Mouse (Mus musculus) mature B cell (primary cell): Measurements from ENCODE around the gene Btnl2.

Source experiments
- in situ Hi-C: fragments of 300-500 bp; cut with MboI; formaldehyde crosslinking; loops from 2 replicates; pipeline ENCODE4 v1.14.3; 2019

The Btnl2 gene

GRCm38 (mm10) chr17:34347606-34348308 lies 6.9 kb upstream of the Btnl2 start:
- in situ Hi-C loops = no loop called here

GRCm38 (mm10) chr17:34349429-34349828 lies 5.2 kb upstream of the Btnl2 start:
- in situ Hi-C loops = no loop called here

- in situ Hi-C loops = loop anchor here (10.0 kb wide), 1 partner anchor 110 kb away; no protein-coding TSS in a partner anchor
Observed at GRCm38 (mm10) chr17:34354940-34355339, 318 bp downstream of the Btnl2 start.

- in situ Hi-C loops = no loop called here
Observed at GRCm38 (mm10) chr17:34362954-34363546, 8.4 kb downstream of the Btnl2 start.

GRCm38 (mm10) chr17:34363676-34364310 lies 9.2 kb downstream of the Btnl2 start:
- in situ Hi-C loops = no loop called here

GRCm38 (mm10) chr17:34365031-34365430 lies 10.4 kb downstream of the Btnl2 start:
- in situ Hi-C loops = no loop called here

GRCm38 (mm10) chr17:34370563-34370962 lies 15.9 kb downstream of the Btnl2 start:
- in situ Hi-C loops = no loop called here

GRCm38 (mm10) chr17:34373055-34373709 lies 18.6 kb downstream of the Btnl2 start:
- in situ Hi-C loops = no loop called here

GRCm38 (mm10) chr17:34376847-34377246 lies 22.2 kb downstream of the Btnl2 start, which contains the start of gene Btnl1:
TSS of gene Btnl1 (plus strand) at chr17:34377132.
- in situ Hi-C loops = no loop called here

- in situ Hi-C loops = no loop called here
Observed at GRCm38 (mm10) chr17:34377450-34378209, 23.0 kb downstream of the Btnl2 start.

GRCm38 (mm10) chr17:34378716-34379115 lies 24.1 kb downstream of the Btnl2 start:
- in situ Hi-C loops = no loop called here

GRCm38 (mm10) chr17:34379451-34379850 lies 24.8 kb downstream of the Btnl2 start:
- in situ Hi-C loops = no loop called here

- in situ Hi-C loops = no loop called here
Observed at GRCm38 (mm10) chr17:34381876-34382275, 27.3 kb downstream of the Btnl2 start.

- in situ Hi-C loops = no loop called here
Observed at GRCm38 (mm10) chr17:34383212-34383611, 28.6 kb downstream of the Btnl2 start.

- in situ Hi-C loops = no loop called here
Observed at GRCm38 (mm10) chr17:34384699-34385098, 30.1 kb downstream of the Btnl2 start.

GRCm38 (mm10) chr17:34386656-34387055 lies 32.0 kb downstream of the Btnl2 start:
- in situ Hi-C loops = no loop called here

- in situ Hi-C loops = no loop called here
Observed at GRCm38 (mm10) chr17:34388513-34388912, 33.9 kb downstream of the Btnl2 start.

- in situ Hi-C loops = no loop called here
Observed at GRCm38 (mm10) chr17:34391507-34391906, 36.9 kb downstream of the Btnl2 start.

- in situ Hi-C loops = no loop called here
Observed at GRCm38 (mm10) chr17:34392321-34392720, 37.7 kb downstream of the Btnl2 start.

GRCm38 (mm10) chr17:34397357-34397756 lies 42.7 kb downstream of the Btnl2 start:
- in situ Hi-C loops = no loop called here

- in situ Hi-C loops = no loop called here
Observed at GRCm38 (mm10) chr17:34398058-34398710, 43.6 kb downstream of the Btnl2 start.
